Mouse (Mus musculus): ENCODE results near the gene Hist2h2aa1.

GRCm38 (mm10) chr3:96209242-96209641 is 36.1 kb upstream of the Hist2h2aa1 start:
- peak; percentile 57 for TF ChIP-seq CTCF (IDR thresholded peaks at IDR 0.05; ENCODE audit: low read depth)
- TF ChIP-seq EP300 (IDR thresholded peaks at IDR 0.05; ENCODE audit: low read depth): no peak
